Mouse (Mus musculus): ENCODE measurements at regions not wholly inside any gene's neighbourhood (a gene's known extent, or its start where the extent isn't known, plus 50 kb on each side); places are given as distances from the start of the nearest gene placed in this dataset.

GRCm38 (mm10) chr1:40967768-40968504 is 162.5 kb downstream of the Tmem182 start:
- 12% methylated on average over 17 of the region's 17 CpGs for WGBS
- Histone ChIP-seq H3K4me1 (ENCODE audit: control insufficient read depth, insufficient read depth, low read length) (no peaks in the 10 kb centered on the region), H3K27ac (ENCODE audit: insufficient read depth, low read depth, low read length) (no peak overlapping the region), H3K4me3 (ENCODE audit: insufficient read depth, low read depth, low read length) (0 out of 2 replicates have a peak overlapping the region, but pooled peaks have one; percentile 4)
- TF ChIP-seq POLR2A (IDR thresholded peaks at IDR 0.05; ENCODE audit: insufficient read depth, low read depth, low read length) (no peak), CTCF (IDR thresholded peaks at IDR 0.05; ENCODE audit: insufficient read depth, low read depth, low read length) (no peak)

DNA sequence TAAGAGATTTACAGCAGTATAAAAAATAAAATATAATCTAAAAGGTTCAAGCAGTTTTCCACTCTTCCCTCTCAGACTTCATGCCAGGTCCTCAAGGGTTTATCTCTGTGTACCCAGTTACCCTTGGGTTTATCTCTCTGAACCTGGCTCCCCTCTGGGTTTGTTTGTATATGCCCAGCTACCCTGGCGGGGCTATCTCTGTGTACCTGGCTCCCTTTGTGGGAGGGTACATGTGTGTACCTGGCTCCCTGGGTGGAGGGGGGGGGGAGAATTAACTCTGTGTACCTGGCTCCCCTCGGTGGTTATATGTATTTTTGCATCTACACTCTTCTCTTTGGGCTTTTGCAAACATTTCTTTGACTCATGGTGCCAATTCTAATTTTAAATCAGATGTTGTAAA is 178.4 kb downstream of the Tmem182 start:
- Histone ChIP-seq H3K27ac (ENCODE audit: insufficient read depth, low read depth, low read length) (no peak overlapping the region), H3K4me3 (ENCODE audit: insufficient read depth, low read depth, low read length) (no peak overlapping the region), H3K4me1 (ENCODE audit: control insufficient read depth, insufficient read depth, low read length) (no peaks in the 10 kb centered on the region)
- TF ChIP-seq CTCF (IDR thresholded peaks at IDR 0.05; ENCODE audit: insufficient read depth, low read depth, low read length) = no peak
- TF ChIP-seq POLR2A (IDR thresholded peaks at IDR 0.05; ENCODE audit: insufficient read depth, low read depth, low read length) = no peak
- WGBS = 71% methylated on average over 2 of the region's 2 CpGs

DNA sequence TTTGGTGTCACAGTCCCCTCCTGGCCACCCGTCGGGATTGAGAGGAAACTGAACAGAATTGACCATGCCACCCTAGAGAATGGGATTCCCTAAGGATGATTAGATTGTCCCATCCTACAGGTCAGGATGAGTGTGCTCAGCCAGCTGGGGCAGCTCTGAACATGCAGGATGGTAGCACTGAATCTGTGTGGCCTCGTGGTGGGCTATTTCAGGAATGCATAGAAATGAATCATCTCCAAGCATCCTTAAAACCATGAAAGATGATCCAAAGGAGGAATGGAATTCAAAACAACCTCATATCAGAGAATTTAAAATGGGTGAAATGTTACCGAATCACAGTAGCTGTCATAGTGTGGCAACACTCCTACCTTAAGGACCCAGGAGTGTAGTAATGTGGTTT is 187.9 kb downstream of the Tmem182 start:
- H3K4me1 ChIP-seq (ENCODE audit: control insufficient read depth, insufficient read depth, low read length) = no peaks in the 10 kb centered on the region
- TF ChIP-seq POLR2A (IDR thresholded peaks at IDR 0.05; ENCODE audit: insufficient read depth, low read depth, low read length) (no peak), CTCF (IDR thresholded peaks at IDR 0.05; ENCODE audit: insufficient read depth, low read depth, low read length) (no peak)
- H3K27ac ChIP-seq (ENCODE audit: insufficient read depth, low read depth, low read length) = no peak overlapping the region
- 91% methylated on average over 4 of the region's 4 CpGs for WGBS
- H3K4me3 ChIP-seq (ENCODE audit: insufficient read depth, low read depth, low read length) = no peak overlapping the region

DNA sequence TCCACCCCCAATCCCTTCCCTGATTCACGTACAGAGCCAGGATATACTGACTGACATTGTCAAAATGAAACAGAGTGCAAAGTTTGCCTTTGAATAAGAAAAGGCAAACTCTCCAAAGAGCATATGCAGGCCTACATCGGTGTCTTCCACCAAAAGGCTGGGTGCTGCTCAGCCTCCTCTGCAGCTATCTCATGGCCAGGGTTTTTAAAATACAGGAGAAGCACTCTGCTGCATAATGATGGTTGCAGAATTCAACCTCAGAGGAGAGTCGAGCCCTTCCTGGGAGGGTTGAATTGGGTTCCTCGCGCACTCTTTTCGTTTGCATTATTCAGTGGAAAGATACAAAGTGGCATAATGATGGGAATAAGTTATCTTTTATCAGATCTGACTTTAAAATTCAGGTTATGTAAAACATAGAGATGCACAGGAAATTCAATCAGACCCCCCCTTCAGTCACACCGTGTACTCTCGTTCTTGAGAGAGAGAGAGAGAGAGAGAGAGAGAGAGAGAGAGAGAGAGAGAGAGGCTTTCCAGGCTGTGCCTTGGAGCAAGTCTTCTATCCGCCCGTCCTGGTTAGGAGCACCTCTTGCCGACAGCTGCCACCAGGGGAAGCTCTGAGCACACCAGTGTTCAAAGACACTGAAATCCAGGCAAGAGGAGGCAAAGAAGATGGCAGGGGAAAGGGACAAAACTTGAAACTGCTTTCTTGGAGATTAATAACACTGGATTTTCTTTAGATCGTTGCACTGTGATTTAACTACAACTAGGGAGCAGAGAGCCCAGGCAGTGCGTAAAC is 196.0 kb downstream of the Tmem182 start:
- no peak overlapping the region for H3K27ac ChIP-seq (ENCODE audit: insufficient read depth, low read depth, low read length)
- no peak overlapping the region for H3K4me3 ChIP-seq (ENCODE audit: insufficient read depth, low read depth, low read length)
- TF ChIP-seq POLR2A (IDR thresholded peaks at IDR 0.05; ENCODE audit: insufficient read depth, low read depth, low read length) = no peak
- TF ChIP-seq CTCF (IDR thresholded peaks at IDR 0.05; ENCODE audit: insufficient read depth, low read depth, low read length) = 0 out of 2 replicates have a peak, but pooled peaks have one; percentile 18
- WGBS = 38% methylated on average over 13 of the region's 13 CpGs
- no peaks in the 10 kb centered on the region for H3K4me1 ChIP-seq (ENCODE audit: control insufficient read depth, insufficient read depth, low read length)

GRCm38 (mm10) chr1:41002006-41002405 is 196.6 kb downstream of the Tmem182 start:
- Histone ChIP-seq H3K27ac (ENCODE audit: insufficient read depth, low read depth, low read length) (no peak overlapping the region), H3K4me3 (ENCODE audit: insufficient read depth, low read depth, low read length) (no peak overlapping the region), H3K4me1 (ENCODE audit: control insufficient read depth, insufficient read depth, low read length) (no peaks in the 10 kb centered on the region)
- no peak for TF ChIP-seq CTCF (IDR thresholded peaks at IDR 0.05; ENCODE audit: insufficient read depth, low read depth, low read length)
- TF ChIP-seq POLR2A (IDR thresholded peaks at IDR 0.05; ENCODE audit: insufficient read depth, low read depth, low read length) = no peak
- 57% methylated on average over 9 of the region's 9 CpGs for WGBS

- no peak overlapping the region for H3K27ac ChIP-seq (ENCODE audit: insufficient read depth, low read depth, low read length)
- 82% methylated on average over 4 of the region's 4 CpGs for WGBS
These were observed 221.5 kb downstream of the Tmem182 start for GRCm38 (mm10) chr1:41026943-41027342.

GRCm38 (mm10) chr1:41027540-41027978 is 222.2 kb downstream of the Tmem182 start:
- WGBS = 41% methylated on average over 4 of the region's 4 CpGs
- no peaks in the 10 kb centered on the region for H3K4me1 ChIP-seq (ENCODE audit: control insufficient read depth, insufficient read depth, low read length)
- H3K27ac ChIP-seq (ENCODE audit: insufficient read depth, low read depth, low read length) = no peak overlapping the region
- no peak overlapping the region for H3K4me3 ChIP-seq (ENCODE audit: insufficient read depth, low read depth, low read length)
- TF ChIP-seq CTCF (IDR thresholded peaks at IDR 0.05; ENCODE audit: insufficient read depth, low read depth, low read length) (no peak), POLR2A (IDR thresholded peaks at IDR 0.05; ENCODE audit: insufficient read depth, low read depth, low read length) (no peak)

More at GRCm38 (mm10) chr1:41026943-41027342, 221.5 kb downstream of the Tmem182 start:
- Histone ChIP-seq H3K4me3 (ENCODE audit: insufficient read depth, low read depth, low read length) (no peak overlapping the region), H3K4me1 (ENCODE audit: control insufficient read depth, insufficient read depth, low read length) (no peaks in the 10 kb centered on the region)
- TF ChIP-seq CTCF (IDR thresholded peaks at IDR 0.05; ENCODE audit: insufficient read depth, low read depth, low read length) (no peak), POLR2A (IDR thresholded peaks at IDR 0.05; ENCODE audit: insufficient read depth, low read depth, low read length) (no peak)

- H3K4me3 ChIP-seq (ENCODE audit: insufficient read depth, low read depth, low read length) = no peak overlapping the region
- 91% methylated on average over 2 of the region's 2 CpGs for WGBS
- H3K4me1 ChIP-seq (ENCODE audit: control insufficient read depth, insufficient read depth, low read length) = no peaks in the 10 kb centered on the region
- no peak overlapping the region for H3K27ac ChIP-seq (ENCODE audit: insufficient read depth, low read depth, low read length)
- no peak for TF ChIP-seq POLR2A (IDR thresholded peaks at IDR 0.05; ENCODE audit: insufficient read depth, low read depth, low read length)
- TF ChIP-seq CTCF (IDR thresholded peaks at IDR 0.05; ENCODE audit: insufficient read depth, low read depth, low read length) = no peak
These were observed 222.6 kb downstream of the Tmem182 start for GRCm38 (mm10) chr1:41028021-41028420.
